Mouse (Mus musculus) liver, embryonic 11.5 days (tissue): ENCODE measurements around the gene Prol1. TPM values are rescaled to one million over a fixed set of nuclear protein-coding genes. Genes with fewer than 3 reads are reported as not detected.

Experiments used
- polyA plus RNA-seq: library from polyadenylated mRNA; unstranded; fragments of >200 nt; fragmentation: Nextera tagmentation; extraction: Ambion mirVana; gene quantifications from 2 replicates; pipeline ENCODE4 v1.2.1, GENCODE M21; 2014

The Prol1 gene
- polyA plus RNA-seq, 1 experiment from 2014 or later = not detected

Other genes with a start within 250 kb of the Prol1 start
- not detected in 2 replicates for gene Smr2, start 230.8 kb upstream of the Prol1 start, polyA plus RNA-seq
- gene Gm11116, start 205.8 kb upstream of the Prol1 start, polyA plus RNA-seq = not detected in 2 replicates
- gene Gm11115, start 163.2 kb upstream of the Prol1 start, polyA plus RNA-seq = not detected in 2 replicates
- gene Gm7714, start 48.4 kb upstream of the Prol1 start, polyA plus RNA-seq = not detected in 2 replicates
- gene Amtn, start 58.8 kb downstream of the Prol1 start, polyA plus RNA-seq = not detected in 2 replicates
- not detected in 2 replicates for gene Ambn, start 138.7 kb downstream of the Prol1 start, polyA plus RNA-seq
- not detected in 2 replicates for gene Enam, start 170.7 kb downstream of the Prol1 start, polyA plus RNA-seq
- 0.23 TPM in 1 of 2 replicates, not detected in the other for gene Jchain, start 210.6 kb downstream of the Prol1 start, polyA plus RNA-seq
- gene Utp3, start 237.2 kb downstream of the Prol1 start, polyA plus RNA-seq = 74.5 and 77.7 TPM in 2 replicates
- gene Rufy3, start 247.7 kb downstream of the Prol1 start, polyA plus RNA-seq = 9.1 and 10.7 TPM in 2 replicates